Mouse (Mus musculus) T-helper 17 cell (primary cell): ENCODE results near the gene Whrn.

Experiments used
- in situ Hi-C, 2 experiments: fragments of 300-600 bp; cut with MboI, MseI; formaldehyde crosslinking; loops; 1 replicate in 1 of 2; 2 replicates in 1 of 2; pipeline ENCODE4 v1.15.1; 2025; ENCODE audit warnings: high pct_unique_total_duplicates in 2 of 2

Whrn gene

GRCm38 (mm10) chr4:63452555-63452954 lies 43.2 kb downstream of the Whrn start:
- in situ Hi-C loops = no loop called here

GRCm38 (mm10) chr4:63450551-63450950 lies 45.2 kb downstream of the Whrn start:
- in situ Hi-C loops = no loop called here

- in situ Hi-C loops = loop anchor here in 1 of 2 experiments (5.0 kb wide), 1 partner anchor 292 kb away; the partner anchor contains the start of gene Ambp
These were observed 51.3 kb downstream of the Whrn start for GRCm38 (mm10) chr4:63444362-63445066.

- in situ Hi-C loops = no loop called here
These were observed 52.7 kb downstream of the Whrn start for GRCm38 (mm10) chr4:63443101-63443500.

- in situ Hi-C loops = no loop called here
These were observed 54.2 kb downstream of the Whrn start for GRCm38 (mm10) chr4:63441616-63442015.

DNA sequence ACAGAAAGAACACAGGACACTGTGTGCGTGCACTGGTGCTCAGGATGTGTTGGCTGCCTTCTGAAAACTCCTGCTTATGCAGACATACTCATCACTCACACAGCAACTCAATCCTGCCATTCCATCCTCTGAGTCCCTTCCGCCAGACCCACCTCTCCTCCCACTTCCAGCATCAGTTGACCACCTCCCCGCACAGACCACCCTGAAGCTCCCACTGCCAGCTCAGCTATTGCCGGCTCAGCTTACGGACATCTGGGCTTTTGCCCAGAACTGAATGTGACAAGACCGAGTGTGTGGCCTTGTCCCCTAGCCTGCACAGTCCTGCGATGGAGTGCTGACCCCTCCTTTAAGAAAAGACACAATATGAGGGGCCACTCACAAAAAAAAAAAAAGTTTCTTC lies 55.5 kb downstream of the Whrn start:
- in situ Hi-C loops = no loop called here

DNA sequence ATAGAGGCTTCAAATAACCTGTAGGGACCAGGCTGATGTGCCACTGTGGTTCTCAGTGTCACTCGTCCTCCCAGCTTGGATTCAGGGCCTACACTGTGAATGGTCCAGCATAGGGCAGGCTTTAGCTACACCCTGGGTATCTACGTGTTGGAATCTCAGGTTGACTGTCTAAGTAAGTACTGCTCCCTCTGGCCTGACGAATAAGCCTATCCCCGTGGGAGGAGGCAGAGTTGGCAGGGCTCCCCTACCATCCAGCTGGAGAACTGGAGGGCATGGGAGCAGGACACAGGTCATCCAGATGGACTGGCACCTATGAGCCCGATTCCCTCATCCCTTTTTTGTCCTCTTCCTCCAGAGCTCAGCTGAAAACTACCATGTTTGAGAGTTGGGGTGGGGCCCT lies 57.8 kb downstream of the Whrn start:
- in situ Hi-C loops = loop anchor here in 1 of 2 experiments (5.0 kb wide), 1 partner anchor 1236 kb away; no protein-coding TSS in a partner anchor

- in situ Hi-C loops = loop anchor here in 1 of 2 experiments (5.0 kb wide), 1 partner anchor 1235 kb away; no protein-coding TSS in a partner anchor
These were observed 58.5 kb downstream of the Whrn start for GRCm38 (mm10) chr4:63437119-63437815.

- in situ Hi-C loops = loop anchor here in 1 of 2 experiments (5.0 kb wide), 1 partner anchor 1233 kb away; no protein-coding TSS in a partner anchor
These were observed 60.4 kb downstream of the Whrn start for GRCm38 (mm10) chr4:63435402-63435801.

DNA sequence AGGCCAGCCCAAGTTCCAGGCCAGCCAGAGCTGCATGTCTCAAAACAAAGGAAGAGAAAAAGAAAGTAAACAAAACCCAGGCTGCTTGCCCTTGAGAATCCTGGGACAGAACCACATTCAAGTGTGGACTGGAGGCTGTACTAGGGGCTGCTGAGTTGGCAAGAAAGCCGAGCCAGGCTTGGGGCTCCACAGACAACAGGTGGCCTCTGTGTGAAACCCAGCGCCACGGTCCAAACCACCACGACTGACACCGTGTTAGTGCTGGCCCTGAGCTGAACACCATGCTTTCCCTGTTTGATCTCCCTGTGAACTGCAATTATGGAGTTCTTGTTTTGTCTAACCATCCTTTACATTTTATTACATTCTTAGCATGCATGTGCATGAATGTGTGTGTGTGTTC lies 64.7 kb downstream of the Whrn start:
- in situ Hi-C loops = no loop called here

DNA sequence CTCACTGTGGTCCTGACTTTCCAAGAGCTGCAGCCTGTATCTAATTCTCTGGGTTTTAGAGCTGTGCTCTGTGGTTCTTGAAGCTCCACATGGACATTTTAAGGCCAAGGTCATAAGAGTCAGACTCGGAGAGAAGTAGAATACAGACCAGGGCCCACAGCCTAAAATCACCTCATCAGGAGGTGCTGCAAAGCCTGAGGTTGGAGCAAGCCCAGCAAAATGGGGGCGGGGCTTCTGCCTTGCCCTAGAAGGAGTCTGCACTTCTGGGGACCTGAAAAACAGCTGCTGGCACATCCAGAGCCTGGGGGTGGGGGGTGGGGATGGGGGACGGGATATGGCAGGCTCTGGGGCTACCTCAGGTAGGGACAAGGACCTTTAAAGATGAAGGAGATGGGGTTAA lies 65.4 kb downstream of the Whrn start:
- in situ Hi-C loops = no loop called here

- in situ Hi-C loops = no loop called here
These were observed 69.5 kb downstream of the Whrn start for GRCm38 (mm10) chr4:63426308-63426707.

- in situ Hi-C loops = no loop called here
These were observed 72.0 kb downstream of the Whrn start for GRCm38 (mm10) chr4:63423811-63424210.

DNA sequence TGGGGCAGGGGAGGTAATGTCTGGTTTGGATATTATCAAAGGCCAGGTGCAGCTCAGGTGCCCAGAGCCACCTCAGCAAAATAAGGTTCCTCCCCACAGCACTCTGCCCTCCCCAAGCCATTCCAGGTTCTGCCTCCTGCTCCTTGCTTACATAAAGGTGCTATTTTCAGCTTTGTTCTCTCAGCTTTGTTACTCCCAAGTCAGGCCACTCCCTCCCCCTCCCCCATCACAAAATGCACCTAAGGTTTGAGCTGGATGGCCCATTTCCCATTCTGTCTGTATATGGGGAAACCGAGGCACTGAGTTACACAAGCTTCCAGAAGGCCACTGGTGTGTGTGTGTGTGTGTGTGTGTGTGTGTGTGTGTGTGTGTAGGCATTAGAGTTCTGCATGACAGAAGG lies 72.6 kb downstream of the Whrn start:
- in situ Hi-C loops = no loop called here

DNA sequence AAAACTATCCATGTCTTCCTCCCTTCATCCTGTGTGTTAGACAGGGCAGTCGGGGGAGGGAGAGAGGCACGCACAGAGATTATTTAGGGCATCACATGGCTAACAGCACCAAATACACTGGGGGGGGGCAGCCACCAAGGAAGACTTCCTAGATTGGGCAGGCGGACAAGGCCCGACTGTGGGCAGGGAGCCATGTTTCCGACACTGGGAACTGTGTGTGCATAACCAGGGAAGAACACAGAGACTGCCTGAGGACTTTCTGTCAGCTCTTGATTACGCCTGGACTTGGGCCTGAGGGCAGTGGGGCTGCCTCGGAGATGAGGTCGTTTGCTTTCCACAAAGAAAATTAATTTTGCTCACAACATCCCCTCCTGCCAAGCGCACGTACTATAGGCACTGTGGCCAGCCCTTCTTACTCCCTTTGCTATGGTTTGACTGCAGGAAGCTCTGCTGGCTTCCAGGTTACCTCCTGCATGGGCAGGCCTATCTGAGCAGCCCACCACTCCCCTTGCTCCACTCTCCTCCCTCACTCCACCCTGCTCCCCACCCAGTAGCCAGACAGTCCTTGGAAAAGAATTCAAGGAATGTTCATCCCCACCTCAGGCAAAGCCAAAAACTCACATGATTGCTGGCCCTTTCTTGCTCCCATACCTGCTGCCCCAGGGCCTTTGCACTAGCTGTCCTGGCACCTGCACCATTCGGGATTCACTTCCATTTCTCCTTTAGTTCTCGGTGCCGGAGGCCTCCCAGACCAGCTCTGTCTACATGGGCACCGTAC lies 75.5 kb downstream of the Whrn start:
- in situ Hi-C loops = no loop called here

GRCm38 (mm10) chr4:63418270-63418669 lies 77.5 kb downstream of the Whrn start:
- in situ Hi-C loops = loop anchor here (5.0 to 10.0 kb wide), 3 partner anchors 69 to 517 kb away; no protein-coding TSS in a partner anchor

GRCm38 (mm10) chr4:63417318-63417957 lies 78.4 kb downstream of the Whrn start:
- in situ Hi-C loops = loop anchor here (5.0 to 10.0 kb wide), 3 partner anchors 70 to 517 kb away; no protein-coding TSS in a partner anchor

DNA sequence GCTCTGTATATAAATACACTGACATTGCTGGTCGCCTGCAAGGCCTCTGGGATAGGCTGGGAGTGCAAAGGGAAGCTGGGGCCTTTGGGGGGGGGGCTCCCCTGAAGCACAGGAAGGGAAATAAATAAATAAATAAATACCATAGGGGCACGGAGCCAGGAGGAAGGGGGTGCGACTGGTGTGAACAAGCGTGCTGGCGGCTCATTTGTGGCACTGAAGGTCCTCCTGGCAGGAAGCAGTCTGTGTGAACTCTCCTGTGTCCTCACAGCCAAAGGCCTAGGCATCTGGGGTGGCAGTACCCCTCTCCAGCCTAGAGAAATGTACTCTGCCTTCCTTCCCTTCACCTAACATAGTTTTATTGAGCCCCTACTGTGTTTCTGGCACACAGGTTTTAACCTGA lies 80.8 kb downstream of the Whrn start:
- in situ Hi-C loops = loop anchor here (5.0 to 10.0 kb wide), 4 partner anchors 72 to 520 kb away; no protein-coding TSS in a partner anchor

DNA sequence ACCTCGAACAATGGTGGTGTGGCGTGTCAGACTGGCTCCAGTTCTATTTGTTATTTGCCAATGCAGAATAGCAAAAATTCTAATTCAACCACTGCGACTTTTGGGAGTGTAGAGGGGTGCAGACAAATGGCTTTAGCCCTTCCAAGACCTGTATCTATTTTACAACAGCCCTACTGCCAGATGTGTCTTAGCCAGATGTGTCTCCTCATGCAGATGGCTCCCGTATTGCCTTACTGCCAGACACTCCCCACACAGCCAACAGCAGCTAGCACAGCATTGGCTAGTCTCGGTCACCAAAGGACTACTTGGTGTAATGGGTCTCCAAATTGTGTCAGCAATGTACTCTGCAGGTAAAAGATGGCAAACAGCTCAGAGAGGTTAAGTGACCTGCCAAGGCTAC lies 84.6 kb downstream of the Whrn start:
- in situ Hi-C loops = loop anchor here (5.0 to 10.0 kb wide), 2 partner anchors 151 to 524 kb away; no protein-coding TSS in a partner anchor

DNA sequence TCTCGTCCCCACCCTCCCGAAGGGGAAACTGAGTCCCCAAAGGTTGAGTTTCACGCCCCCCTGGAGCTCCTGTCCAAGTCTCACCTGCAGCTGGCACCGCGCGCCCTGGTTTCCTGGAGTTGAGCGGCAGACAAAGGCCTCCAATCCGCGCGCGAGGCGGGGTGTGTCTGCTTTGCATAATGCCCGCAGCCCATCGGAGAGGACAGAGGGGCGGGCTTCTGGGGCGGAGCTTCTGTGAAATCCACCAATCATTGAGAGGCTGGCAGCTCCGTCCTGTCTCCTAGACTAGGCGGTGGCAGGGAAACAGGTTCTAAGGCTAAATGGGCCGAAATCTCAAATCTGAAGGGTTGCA lies 85.2 kb downstream of the Whrn start:
- in situ Hi-C loops = loop anchor here (5.0 to 10.0 kb wide), 2 partner anchors 152 to 524 kb away; no protein-coding TSS in a partner anchor
